Mouse (Mus musculus) liver, embryonic 13.5 days (tissue): Measurements from ENCODE around the gene Pirt. TPM values are rescaled to one million over a fixed set of nuclear protein-coding genes. Genes with fewer than 3 reads are reported as not detected.
A peak's percentile ranks its signal among the peaks of the same experiment; 100 is the strongest.

Source experiments
- ATAC-seq: fragments of 200-750 bp; cut with Nextera tagmentation; 2 replicates; pipeline ENCODE4 v1.8.0; 2017; ENCODE audit warnings: low read depth, mild to moderate bottlenecking, moderate number of reproducible peaks, moderate library complexity
- DNase-seq: peaks from one replicate; pipeline ENCODE4 v3.0.0; 2022
- H3K27ac ChIP-seq: fragments of 300-500 bp; sonication (generic); 2 replicates; pipeline ENCODE4 v1.5.1; 2015; ENCODE audit warnings: moderate library complexity, mild to moderate bottlenecking, inconsistent platforms
- H3K27me3 ChIP-seq: fragments of 300-500 bp; sonication (generic); 2 replicates; pipeline ENCODE4 v1.6.1; 2015; ENCODE audit warnings: mild to moderate bottlenecking, inconsistent platforms
- H3K36me3 ChIP-seq: fragments of 300-500 bp; sonication (generic); 2 replicates; pipeline ENCODE4 v1.6.1; 2015; ENCODE audit warnings: mild to moderate bottlenecking, inconsistent platforms
- H3K4me1 ChIP-seq: fragments of 300-500 bp; sonication (generic); replicated peaks from 2 replicates; pipeline ENCODE4 v1.6.1; 2015; ENCODE audit warnings: inconsistent platforms
- H3K4me2 ChIP-seq: fragments of 300-500 bp; sonication (generic); 2 replicates; pipeline ENCODE4 v1.6.1; 2015; ENCODE audit warnings: inconsistent platforms, mild to moderate bottlenecking, moderate library complexity
- H3K4me3 ChIP-seq: fragments of 300-500 bp; sonication (generic); replicated peaks from 2 replicates; pipeline ENCODE4 v1.5.1; 2015; ENCODE audit warnings: mild to moderate bottlenecking, inconsistent platforms
- H3K9ac ChIP-seq: fragments of 300-500 bp; sonication (generic); 2 replicates; pipeline ENCODE4 v1.6.1; 2015; ENCODE audit warnings: mild to moderate bottlenecking, inconsistent platforms
- H3K9me3 ChIP-seq: fragments of 300-500 bp; sonication (generic); replicated peaks from 2 replicates; pipeline ENCODE4 v1.6.1; 2016; ENCODE audit warnings: inconsistent platforms
- WGBS: fragments of 180-500 bp; shearing (Covaris S2); methylation state at CpG from one replicate; pipeline ENCODE4 v1.1.7; 2015; ENCODE audit not compliant: insufficient replicate concordance; 5-methylcytosine and 5-hydroxymethylcytosine counted together
- polyA plus RNA-seq: library from polyadenylated mRNA; unstranded; fragments of >200 nt; fragmentation: Nextera tagmentation; extraction: Ambion mirVana; gene quantifications from 2 replicates; pipeline ENCODE4 v1.2.1, GENCODE M21; 2015

The Pirt gene
- polyA plus RNA-seq: 0.05 TPM in 1 of 2 replicates, not detected in the other

- WGBS: 31% methylated on average over 10 of the region's 10 CpGs
- Histone ChIP-seq H3K27ac (peak within 1 kb of the TSS; percentile 77), H3K9ac (peak within 1 kb of the TSS; percentile 43; the same call in 1 of the 2 replicates), H3K9me3 (no peaks in the 10 kb centered on the region), H3K36me3 (no peaks in the 10 kb centered on the region), H3K4me2 (peak within 1 kb of the TSS; percentile 59), H3K4me1 (peaks cover 34% of the 10 kb centered on the region), H3K27me3 (peaks cover 10% of the 10 kb centered on the region), H3K4me3 (peak within 1 kb of the TSS; percentile 16; the same call in 1 of the 2 replicates)
- DNase-seq (no peak), ATAC-seq (no peak)
These were observed at the start of gene Pirt for GRCm38 (mm10) chr11:66911811-66912210. Gene Pirt, plus strand, starts transcription at chr11:66911981.

GRCm38 (mm10) chr11:66871701-66872100 is 40.1 kb upstream of the Pirt start:
- H3K9ac ChIP-seq: no peak overlapping the region
- H3K4me2 ChIP-seq: no peak overlapping the region
- no peaks in the 10 kb centered on the region for H3K27me3 ChIP-seq
- DNase-seq (no peak), ATAC-seq (no peak)
- 7% methylated on average over 5 of the region's 5 CpGs for WGBS
- no peaks in the 10 kb centered on the region for H3K36me3 ChIP-seq
- no peak overlapping the region for H3K27ac ChIP-seq
- no peak overlapping the region for H3K4me3 ChIP-seq
- no peaks in the 10 kb centered on the region for H3K4me1 ChIP-seq
- no peaks in the 10 kb centered on the region for H3K9me3 ChIP-seq

GRCm38 (mm10) chr11:66872773-66873470 is 38.9 kb upstream of the Pirt start:
- WGBS: 33% methylated on average over 3 of the region's 3 CpGs
- Histone ChIP-seq H3K9me3 (no peaks in the 10 kb centered on the region), H3K4me1 (no peaks in the 10 kb centered on the region), H3K4me2 (no peak overlapping the region), H3K9ac (no peak overlapping the region), H3K36me3 (no peaks in the 10 kb centered on the region), H3K4me3 (no peak overlapping the region), H3K27me3 (no peaks in the 10 kb centered on the region), H3K27ac (no peak overlapping the region)
- ATAC-seq: no peak
- DNase-seq: no peak

- 44% methylated on average over 2 of the region's 2 CpGs for WGBS
- no peaks in the 10 kb centered on the region for H3K9me3 ChIP-seq
- H3K4me2 ChIP-seq: no peak overlapping the region
- no peaks in the 10 kb centered on the region for H3K4me1 ChIP-seq
- H3K36me3 ChIP-seq: no peaks in the 10 kb centered on the region
- no peak overlapping the region for H3K27ac ChIP-seq
- H3K4me3 ChIP-seq: no peak overlapping the region
- ATAC-seq: no peak
- DNase-seq: no peak
- no peak overlapping the region for H3K9ac ChIP-seq
- H3K27me3 ChIP-seq: no peaks in the 10 kb centered on the region
These were observed 30.5 kb upstream of the Pirt start for GRCm38 (mm10) chr11:66881291-66881690.

- Histone ChIP-seq H3K4me3 (no peak overlapping the region), H3K36me3 (no peaks in the 10 kb centered on the region), H3K9ac (no peak overlapping the region), H3K27me3 (no peaks in the 10 kb centered on the region), H3K4me2 (no peak overlapping the region), H3K27ac (no peak overlapping the region), H3K9me3 (no peaks in the 10 kb centered on the region), H3K4me1 (no peaks in the 10 kb centered on the region)
- DNase-seq (no peak), ATAC-seq (no peak)
- 57% methylated on average over 7 of the region's 7 CpGs for WGBS
These were observed 29.3 kb upstream of the Pirt start for GRCm38 (mm10) chr11:66882224-66883040.

- Histone ChIP-seq H3K4me2 (no peak overlapping the region), H3K27me3 (no peaks in the 10 kb centered on the region), H3K9ac (no peak overlapping the region), H3K27ac (no peak overlapping the region), H3K36me3 (no peaks in the 10 kb centered on the region), H3K4me1 (no peaks in the 10 kb centered on the region), H3K4me3 (no peak overlapping the region), H3K9me3 (no peaks in the 10 kb centered on the region)
- WGBS: 72% methylated on average over 3 of the region's 3 CpGs
- ATAC-seq: no peak
- no peak for DNase-seq
These were observed 19.2 kb upstream of the Pirt start for GRCm38 (mm10) chr11:66892536-66892935.

- Histone ChIP-seq H3K4me2 (no peak overlapping the region), H3K4me1 (no peaks in the 10 kb centered on the region), H3K4me3 (no peak overlapping the region), H3K27me3 (0 out of 2 replicates have a peak, but pooled peaks cover 4% of the 10 kb centered on the region), H3K27ac (no peak overlapping the region), H3K36me3 (no peaks in the 10 kb centered on the region), H3K9me3 (no peaks in the 10 kb centered on the region), H3K9ac (no peak overlapping the region)
- ATAC-seq: no peak
- DNase-seq: no peak
- WGBS: 65% methylated on average over 2 of the region's 2 CpGs
These were observed 13.0 kb upstream of the Pirt start for GRCm38 (mm10) chr11:66898747-66899146.

- DNase-seq (peak; percentile 13), ATAC-seq (no peak)
- Histone ChIP-seq H3K4me3 (no peak overlapping the region), H3K36me3 (no peaks in the 10 kb centered on the region), H3K27me3 (peaks cover 7% of the 10 kb centered on the region; the same call in 1 of the 2 replicates), H3K27ac (no peak overlapping the region), H3K9me3 (no peaks in the 10 kb centered on the region), H3K4me1 (no peaks in the 10 kb centered on the region), H3K9ac (no peak overlapping the region), H3K4me2 (no peak overlapping the region)
- 17% methylated on average over 7 of the region's 7 CpGs for WGBS
These were observed 12.4 kb upstream of the Pirt start for GRCm38 (mm10) chr11:66899426-66899825.

GRCm38 (mm10) chr11:66902801-66903200 is 9.0 kb upstream of the Pirt start:
- ATAC-seq (no peak), DNase-seq (no peak)
- no peak overlapping the region for H3K4me2 ChIP-seq
- H3K27ac ChIP-seq: no peak overlapping the region
- no peaks in the 10 kb centered on the region for H3K36me3 ChIP-seq
- H3K9ac ChIP-seq: no peak overlapping the region
- H3K4me3 ChIP-seq: no peak overlapping the region
- peaks cover 9% of the 10 kb centered on the region for H3K4me1 ChIP-seq
- no peaks in the 10 kb centered on the region for H3K9me3 ChIP-seq
- H3K27me3 ChIP-seq: peaks cover 9% of the 10 kb centered on the region; the same call in 1 of the 2 replicates
- 61% methylated on average over 7 of the region's 7 CpGs for WGBS

GRCm38 (mm10) chr11:66905617-66906384 is 6.0 kb upstream of the Pirt start:
- DNase-seq (peak; percentile 59), ATAC-seq (peak; percentile 90)
- Histone ChIP-seq H3K9me3 (no peaks in the 10 kb centered on the region), H3K27me3 (peaks cover 9% of the 10 kb centered on the region), H3K9ac (no peak overlapping the region), H3K4me2 (peak overlapping the region; percentile 28), H3K4me1 (peaks cover 9% of the 10 kb centered on the region), H3K27ac (no peak overlapping the region), H3K36me3 (no peaks in the 10 kb centered on the region), H3K4me3 (no peak overlapping the region)
- WGBS: 15% methylated on average over 21 of the region's 21 CpGs
